Mouse (Mus musculus): ENCODE measurements around the gene Xntrpc.

- TF ChIP-seq TAL1 (IDR thresholded peaks at IDR 0.05; ENCODE audit: low read length) (no peak), GATA1 (IDR thresholded peaks at IDR 0.05; ENCODE audit: low read length) (no peak)
These were observed 14.8 kb downstream of the Xntrpc start for GRCm38 (mm10) chr7:102080311-102080710.
